Mouse (Mus musculus) hindbrain, embryonic 15.5 days (tissue): ENCODE data around the gene Pusl1. TPM values are rescaled to one million over a fixed set of nuclear protein-coding genes. Genes with fewer than 3 reads are reported as not detected.

Source experiments
- ATAC-seq: fragments of 200-750 bp; cut with Nextera tagmentation; 2 replicates; pipeline ENCODE4 v1.8.0; 2017; ENCODE audit warnings: low read depth, moderate number of reproducible peaks, moderate TSS enrichment; ENCODE audit not compliant: low FRiP score
- H3K27ac ChIP-seq: fragments of 300-500 bp; sonication (generic); replicated peaks from 2 replicates; pipeline ENCODE4 v1.5.1; 2015; ENCODE audit warnings: mild to moderate bottlenecking, inconsistent platforms
- H3K27me3 ChIP-seq: fragments of 300-500 bp; sonication (generic); 2 replicates; pipeline ENCODE4 v1.6.1; 2015; ENCODE audit warnings: control low read depth, inconsistent platforms
- H3K36me3 ChIP-seq: fragments of 300-500 bp; sonication (generic); 2 replicates; pipeline ENCODE4 v1.6.1; 2015; ENCODE audit warnings: control low read depth, inconsistent platforms
- H3K4me1 ChIP-seq: fragments of 300-500 bp; sonication (generic); replicated peaks from 2 replicates; pipeline ENCODE4 v1.6.1; 2015; ENCODE audit warnings: control low read depth, inconsistent platforms
- H3K4me2 ChIP-seq: fragments of 300-500 bp; sonication (generic); 2 replicates; pipeline ENCODE4 v1.6.1; 2015; ENCODE audit warnings: moderate library complexity, mild to moderate bottlenecking, inconsistent platforms
- H3K4me3 ChIP-seq: fragments of 300-500 bp; sonication (generic); 2 replicates; pipeline ENCODE4 v1.5.1; 2015; ENCODE audit warnings: mild to moderate bottlenecking, inconsistent platforms
- H3K9ac ChIP-seq: fragments of 300-500 bp; sonication (generic); 2 replicates; pipeline ENCODE4 v1.6.1; 2015; ENCODE audit warnings: inconsistent platforms
- H3K9me3 ChIP-seq: fragments of 300-500 bp; sonication (generic); 2 replicates; pipeline ENCODE4 v1.6.1; 2016; ENCODE audit warnings: control low read depth, inconsistent platforms
- WGBS: fragments of 180-500 bp; shearing (Covaris S2); methylation state at CpG from one replicate; pipeline ENCODE4 v1.1.7; 2015; 5-methylcytosine and 5-hydroxymethylcytosine counted together
- polyA plus RNA-seq: library from polyadenylated mRNA; unstranded; fragments of >200 nt; fragmentation: Nextera tagmentation; extraction: Ambion mirVana; gene quantifications from 2 replicates; pipeline ENCODE4 v1.2.1, GENCODE M21; 2015

Gene Pusl1
- polyA plus RNA-seq = 58.5 and 62.9 TPM in 2 replicates

DNA sequence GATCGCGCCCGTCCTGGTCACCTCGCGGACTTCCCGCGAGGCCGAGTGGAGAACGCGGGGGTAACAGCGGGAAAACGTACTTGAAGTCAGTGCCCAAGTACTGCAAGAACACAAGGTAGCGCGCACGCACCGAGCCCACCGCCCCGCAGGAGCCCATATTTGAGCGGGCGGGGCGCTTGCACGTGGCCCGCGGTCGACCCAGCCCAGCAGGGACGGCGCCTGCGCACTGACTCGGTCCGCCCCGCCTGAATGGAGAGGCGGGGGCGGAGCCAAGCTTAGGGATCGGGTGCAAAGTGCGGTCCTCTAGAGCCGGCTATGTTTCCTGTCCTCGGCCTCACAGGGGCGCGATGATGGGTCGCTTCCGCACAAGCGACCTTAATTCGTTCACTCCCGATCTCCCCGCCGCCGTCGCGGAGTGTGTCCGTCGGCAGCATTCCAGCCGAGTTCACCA is at the start of gene Pusl1, which contains the start of gene Acap3:
Gene Pusl1 (minus strand): TSS at position 231 of the 451 bp plus-strand sequence.
Gene Acap3 (plus strand): TSS at position 272 of the 451 bp plus-strand sequence.
- H3K36me3 ChIP-seq = peaks cover 43% of the 10 kb centered on the region
- peak; percentile 86 for ATAC-seq
- under 1% methylated on average over 52 of the region's 52 CpGs for WGBS
- H3K4me1 ChIP-seq = peaks cover 52% of the 10 kb centered on the region
- H3K27ac ChIP-seq = peak within 1 kb of the TSS; percentile 100
- H3K4me2 ChIP-seq = peak within 1 kb of the TSS; percentile 99
- no peaks in the 10 kb centered on the region for H3K9me3 ChIP-seq
- H3K9ac ChIP-seq = peak within 1 kb of the TSS; percentile 95
- peak within 1 kb of the TSS; percentile 87 for H3K4me3 ChIP-seq
- H3K27me3 ChIP-seq = no peaks in the 10 kb centered on the region

GRCm38 (mm10) chr4:155932031-155932430 is 40.5 kb upstream of the Pusl1 start:
- H3K9ac ChIP-seq = no peak overlapping the region
- H3K36me3 ChIP-seq = no peaks in the 10 kb centered on the region
- no peaks in the 10 kb centered on the region for H3K4me1 ChIP-seq
- H3K4me3 ChIP-seq = no peak overlapping the region
- H3K27me3 ChIP-seq = no peaks in the 10 kb centered on the region
- H3K27ac ChIP-seq = no peak overlapping the region
- H3K4me2 ChIP-seq = no peak overlapping the region
- ATAC-seq = no peak
- WGBS = 69% methylated on average over 1 of the region's 1 CpGs
- no peaks in the 10 kb centered on the region for H3K9me3 ChIP-seq

DNA sequence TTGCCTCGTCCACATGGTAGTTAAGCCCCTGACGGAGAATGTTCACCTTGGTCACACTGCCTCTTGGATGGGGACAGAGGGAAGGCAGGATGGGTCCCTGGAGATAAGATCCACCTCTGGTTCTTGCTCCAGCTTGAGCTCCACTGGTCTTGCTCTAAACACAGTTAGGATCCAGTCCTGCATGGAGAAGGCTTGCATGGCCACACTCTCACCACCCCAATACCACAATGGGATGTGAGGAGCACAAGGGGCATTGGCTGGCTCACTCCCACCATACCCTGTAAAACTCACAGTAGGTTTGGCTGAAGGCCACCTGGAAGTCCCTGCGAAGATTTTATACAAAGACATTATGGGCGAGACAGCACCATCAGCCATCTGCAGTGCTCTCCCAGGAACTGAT is 17.2 kb upstream of the Pusl1 start:
- Histone ChIP-seq H3K4me1 (no peaks in the 10 kb centered on the region), H3K27ac (no peak overlapping the region), H3K9ac (no peak overlapping the region), H3K4me3 (no peak overlapping the region), H3K27me3 (no peaks in the 10 kb centered on the region), H3K4me2 (no peak overlapping the region), H3K9me3 (no peaks in the 10 kb centered on the region), H3K36me3 (peaks cover 34% of the 10 kb centered on the region)
- no peak for ATAC-seq
- WGBS = 94% methylated on average over 4 of the region's 4 CpGs

GRCm38 (mm10) chr4:155908281-155908680 is 16.7 kb upstream of the Pusl1 start:
- H3K4me2 ChIP-seq = no peak overlapping the region
- H3K9me3 ChIP-seq = no peaks in the 10 kb centered on the region
- ATAC-seq = no peak
- WGBS = 80% methylated on average over 7 of the region's 7 CpGs
- no peaks in the 10 kb centered on the region for H3K4me1 ChIP-seq
- no peaks in the 10 kb centered on the region for H3K27me3 ChIP-seq
- H3K9ac ChIP-seq = no peak overlapping the region
- peaks cover 39% of the 10 kb centered on the region for H3K36me3 ChIP-seq
- no peak overlapping the region for H3K4me3 ChIP-seq
- no peak overlapping the region for H3K27ac ChIP-seq

DNA sequence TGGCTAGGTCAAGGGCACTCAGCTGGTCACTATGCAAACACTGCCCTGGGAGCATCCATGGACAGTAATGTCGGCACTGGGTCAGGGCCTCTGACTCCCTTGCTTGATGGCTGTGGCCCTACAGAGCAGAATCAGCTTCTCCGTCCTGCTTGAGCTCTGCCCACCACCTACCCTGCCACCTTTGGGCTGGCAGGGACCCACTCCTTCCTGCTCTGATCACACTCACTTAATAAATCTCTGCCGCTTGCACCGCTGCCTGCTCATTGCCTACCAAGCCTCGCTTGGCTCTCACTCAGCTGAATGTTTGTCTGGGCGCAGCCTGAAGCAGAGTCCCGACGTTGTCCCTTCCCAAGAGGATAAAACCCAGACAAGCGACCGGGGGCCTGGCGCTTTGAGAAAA is 15.4 kb upstream of the Pusl1 start:
- H3K27ac ChIP-seq = no peak overlapping the region
- H3K36me3 ChIP-seq = peaks cover 52% of the 10 kb centered on the region
- H3K9ac ChIP-seq = no peak overlapping the region
- no peak for ATAC-seq
- H3K4me2 ChIP-seq = no peak overlapping the region
- no peaks in the 10 kb centered on the region for H3K9me3 ChIP-seq
- H3K4me1 ChIP-seq = no peaks in the 10 kb centered on the region
- H3K27me3 ChIP-seq = no peaks in the 10 kb centered on the region
- 84% methylated on average over 11 of the region's 11 CpGs for WGBS
- no peak overlapping the region for H3K4me3 ChIP-seq

DNA sequence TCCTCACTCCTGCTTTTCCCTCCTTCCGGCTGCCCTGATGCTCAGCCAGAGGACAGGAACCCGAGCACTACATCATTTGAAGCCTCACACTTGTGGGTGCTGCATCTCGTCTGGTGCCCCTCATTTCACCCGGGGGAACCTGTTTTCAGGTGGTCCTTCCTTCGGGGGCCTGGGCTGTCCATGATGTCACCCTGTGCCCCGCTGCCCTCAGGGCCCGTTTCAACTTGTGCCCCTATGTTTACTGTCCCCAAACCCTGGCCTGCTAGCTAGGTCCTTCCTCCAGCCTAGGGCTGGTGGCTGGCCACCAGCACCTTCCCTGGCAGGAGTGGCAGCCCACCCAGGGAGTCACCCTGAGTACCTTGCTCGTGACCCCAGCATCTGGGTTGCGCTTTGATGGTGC is 14.5 kb upstream of the Pusl1 start:
- no peak for ATAC-seq
- Histone ChIP-seq H3K4me3 (no peak overlapping the region), H3K36me3 (peaks cover 61% of the 10 kb centered on the region), H3K27ac (no peak overlapping the region), H3K27me3 (no peaks in the 10 kb centered on the region), H3K9me3 (no peaks in the 10 kb centered on the region), H3K9ac (no peak overlapping the region), H3K4me2 (no peak overlapping the region), H3K4me1 (no peaks in the 10 kb centered on the region)
- 88% methylated on average over 9 of the region's 9 CpGs for WGBS

DNA sequence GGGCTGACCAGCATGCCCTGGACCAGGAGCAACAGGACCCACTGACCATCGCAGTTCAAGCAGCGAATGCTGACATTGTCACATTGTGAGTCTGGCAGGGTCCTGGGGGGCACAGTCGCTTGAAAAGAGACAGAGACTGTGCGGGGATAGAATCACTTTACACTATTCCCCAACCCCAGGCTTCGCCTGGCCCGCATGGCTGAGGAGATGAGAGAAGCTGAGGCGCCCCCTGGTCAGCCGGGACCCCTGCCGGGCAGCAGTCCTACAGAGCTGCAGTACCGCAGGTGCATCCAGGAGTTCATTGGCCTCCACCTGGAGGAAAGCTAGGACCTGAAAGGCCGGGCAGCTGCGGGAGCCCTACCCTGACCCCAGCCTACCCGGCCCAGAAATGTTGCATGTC is 14.1 kb upstream of the Pusl1 start:
- no peaks in the 10 kb centered on the region for H3K4me1 ChIP-seq
- no peaks in the 10 kb centered on the region for H3K9me3 ChIP-seq
- no peak for ATAC-seq
- H3K27me3 ChIP-seq = no peaks in the 10 kb centered on the region
- no peak overlapping the region for H3K4me2 ChIP-seq
- WGBS = 88% methylated on average over 13 of the region's 13 CpGs
- H3K27ac ChIP-seq = no peak overlapping the region
- peaks cover 65% of the 10 kb centered on the region for H3K36me3 ChIP-seq
- H3K9ac ChIP-seq = no peak overlapping the region
- H3K4me3 ChIP-seq = no peak overlapping the region

GRCm38 (mm10) chr4:155904318-155905102 is 12.9 kb upstream of the Pusl1 start:
- Histone ChIP-seq H3K9me3 (no peaks in the 10 kb centered on the region), H3K4me1 (no peaks in the 10 kb centered on the region), H3K36me3 (peaks cover 77% of the 10 kb centered on the region), H3K9ac (no peak overlapping the region), H3K4me2 (no peak overlapping the region), H3K27me3 (no peaks in the 10 kb centered on the region), H3K4me3 (no peak overlapping the region), H3K27ac (no peak overlapping the region)
- no peak for ATAC-seq
- 93% methylated on average over 13 of the region's 13 CpGs for WGBS

DNA sequence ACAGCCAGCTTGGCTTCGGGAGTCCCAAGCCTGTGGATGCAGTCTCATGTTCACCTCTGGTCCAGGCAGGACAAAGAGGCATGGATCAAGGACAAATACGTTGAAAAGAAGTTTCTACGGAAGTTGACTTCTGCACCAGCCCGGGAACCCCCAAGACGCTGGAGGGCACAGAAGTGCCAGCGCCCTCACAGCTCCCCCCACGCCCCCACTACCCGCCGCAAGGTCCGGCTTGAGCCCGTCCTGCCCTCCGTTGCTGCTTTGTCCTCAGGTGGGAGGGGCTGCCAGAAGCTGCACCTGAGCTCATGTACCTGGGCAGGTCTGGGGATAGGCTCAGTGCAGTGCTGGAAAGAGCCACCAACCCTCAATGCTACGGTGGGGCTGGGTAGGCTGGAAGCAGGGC is 11.7 kb upstream of the Pusl1 start:
- H3K9me3 ChIP-seq = no peaks in the 10 kb centered on the region
- H3K4me1 ChIP-seq = no peaks in the 10 kb centered on the region
- H3K27ac ChIP-seq = no peak overlapping the region
- no peak overlapping the region for H3K4me3 ChIP-seq
- 96% methylated on average over 13 of the region's 13 CpGs for WGBS
- H3K9ac ChIP-seq = no peak overlapping the region
- H3K36me3 ChIP-seq = peaks cover 89% of the 10 kb centered on the region
- H3K4me2 ChIP-seq = no peak overlapping the region
- H3K27me3 ChIP-seq = no peaks in the 10 kb centered on the region
- ATAC-seq = no peak

GRCm38 (mm10) chr4:155901205-155901604 is 9.6 kb upstream of the Pusl1 start:
- no peaks in the 10 kb centered on the region for H3K4me1 ChIP-seq
- H3K4me3 ChIP-seq = no peak overlapping the region
- no peaks in the 10 kb centered on the region for H3K27me3 ChIP-seq
- H3K4me2 ChIP-seq = no peak overlapping the region
- H3K27ac ChIP-seq = no peak overlapping the region
- peaks cover 93% of the 10 kb centered on the region for H3K36me3 ChIP-seq
- ATAC-seq = peak; percentile 39; the same call in 1 of the 2 replicates
- WGBS = 77% methylated on average over 3 of the region's 3 CpGs
- H3K9me3 ChIP-seq = no peaks in the 10 kb centered on the region
- H3K9ac ChIP-seq = no peak overlapping the region

DNA sequence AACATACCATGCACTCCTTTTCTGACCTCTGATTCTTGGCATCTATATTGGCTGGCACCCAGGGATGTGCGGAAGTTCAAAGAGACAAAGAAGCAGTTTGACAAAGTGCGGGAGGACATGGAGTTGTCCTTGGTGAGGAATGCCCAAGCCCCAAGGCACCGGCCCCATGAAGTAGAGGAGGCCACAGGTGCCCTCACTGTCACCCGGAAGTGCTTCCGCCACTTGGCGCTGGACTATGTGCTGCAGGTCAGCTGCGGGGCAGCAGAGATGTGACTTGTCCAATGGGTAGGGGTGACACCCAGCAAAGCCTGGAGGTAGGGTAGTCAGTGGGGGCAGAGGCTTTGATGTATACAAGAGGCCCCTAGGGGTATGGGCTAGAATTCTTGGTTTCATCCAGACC is 7.8 kb upstream of the Pusl1 start:
- H3K9me3 ChIP-seq = no peaks in the 10 kb centered on the region
- ATAC-seq = no peak
- no peak overlapping the region for H3K27ac ChIP-seq
- peaks cover 80% of the 10 kb centered on the region for H3K36me3 ChIP-seq
- H3K4me3 ChIP-seq = no peak overlapping the region
- H3K27me3 ChIP-seq = no peaks in the 10 kb centered on the region
- H3K4me1 ChIP-seq = peaks cover 17% of the 10 kb centered on the region
- WGBS = 93% methylated on average over 7 of the region's 7 CpGs
- no peak overlapping the region for H3K9ac ChIP-seq
- no peak overlapping the region for H3K4me2 ChIP-seq

DNA sequence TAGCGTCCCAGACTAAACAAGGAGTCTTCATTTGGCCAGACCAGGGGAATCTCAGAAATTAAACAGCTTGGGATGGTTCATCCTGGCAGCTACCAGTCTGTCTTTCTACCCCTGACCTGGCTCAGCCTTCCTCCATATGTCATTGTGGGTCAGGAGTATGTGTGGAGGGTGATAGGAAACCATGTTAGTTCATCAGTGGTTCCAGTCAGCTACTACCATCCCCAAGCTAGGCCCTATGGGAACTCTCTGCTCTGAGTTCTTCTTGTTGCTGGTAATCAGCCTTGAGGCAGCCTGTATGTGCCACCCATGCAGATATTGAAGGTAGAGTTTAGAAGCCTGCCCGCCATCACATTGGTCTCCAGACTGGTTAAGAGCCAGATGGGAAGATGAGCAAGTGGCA is 6.7 kb upstream of the Pusl1 start:
- 91% methylated on average over 2 of the region's 2 CpGs for WGBS
- no peak for ATAC-seq
- no peak overlapping the region for H3K9ac ChIP-seq

More for the DNA sequence above, 6.7 kb upstream of the Pusl1 start:
- peaks cover 69% of the 10 kb centered on the region for H3K36me3 ChIP-seq
- no peaks in the 10 kb centered on the region for H3K27me3 ChIP-seq
- H3K27ac ChIP-seq = no peak overlapping the region
- H3K9me3 ChIP-seq = no peaks in the 10 kb centered on the region
- peaks cover 28% of the 10 kb centered on the region for H3K4me1 ChIP-seq
- H3K4me3 ChIP-seq = no peak overlapping the region
- H3K4me2 ChIP-seq = no peak overlapping the region
